Mouse (Mus musculus) testis, adult 2 months (tissue): ENCODE data around the gene Fam13a.

Experiments used
- CTCF ChIP-seq: fragments of 200-500 bp; IDR thresholded peaks from 2 replicates; pipeline ENCODE4 v1.5.1; 2012; ENCODE audit warnings: low read depth, mild to moderate bottlenecking, inconsistent platforms, low read length, moderate library complexity; ENCODE audit not compliant: control insufficient read depth, insufficient read depth, insufficient replicate concordance
- POLR2A ChIP-seq: fragments of 200-500 bp; IDR thresholded peaks from 2 replicates; pipeline ENCODE4 v1.6.1; 2012; ENCODE audit warnings: low read depth, mild to moderate bottlenecking, inconsistent platforms, low read length, moderate library complexity; ENCODE audit not compliant: control insufficient read depth

DNA sequence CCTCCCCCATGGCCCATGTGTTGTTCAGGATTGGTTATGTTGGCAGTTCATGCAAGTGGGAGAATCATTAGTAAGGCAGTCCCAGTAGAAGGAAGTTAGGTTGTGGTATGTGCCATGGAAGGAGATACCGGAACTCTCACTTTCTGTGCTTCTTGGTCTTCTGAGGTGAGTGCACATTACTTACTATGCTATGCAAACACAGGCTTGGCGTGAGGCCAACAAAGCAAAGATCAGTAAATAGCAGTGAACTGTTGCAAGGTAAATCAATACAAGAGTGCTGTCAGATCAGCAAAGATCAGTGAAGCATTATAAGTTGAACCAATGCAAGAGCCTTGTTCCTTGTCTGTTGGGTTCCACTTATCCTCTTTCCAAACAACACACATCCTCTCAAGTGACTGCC is 28.9 kb upstream of the Fam13a start:
- no peak for TF ChIP-seq POLR2A
- TF ChIP-seq CTCF: no peak
